Mouse (Mus musculus) B cell, adult 67 days (primary cell): Measurements from ENCODE around the gene 2510002D24Rik. TPM values are rescaled to one million over a fixed set of nuclear protein-coding genes. Genes with fewer than 3 reads are reported as not detected.

Source experiments
- total RNA-seq, 2 experiments: library from RNA; stranded (reverse); gene quantifications; 4 replicates each; pipeline ENCODE4 v1.2.4; 2023

The 2510002D24Rik gene
- 10 to 100 TPM; 41.9 to 44.5 TPM for total RNA-seq

GRCm38 (mm10) chr16:18836468-18837208, at the start of gene 2510002D24Rik, which contains the start of gene Gm28539:
TSS of gene 2510002D24Rik (plus strand) at chr16:18836578.
TSS of gene Gm28539 (plus strand) at chr16:18836584.

GRCm38 (mm10) chr16:18811468-18812384, 24.7 kb upstream of the 2510002D24Rik start, which contains the start of the genes Ufd1 and Cdc45:
TSS of gene Ufd1 (plus strand) at chr16:18811779.
TSS of gene Cdc45 (minus strand) at chr16:18811987.

GRCm38 (mm10) chr16:18876442-18877308, 40.3 kb downstream of the 2510002D24Rik start, which contains the start of the genes Mrpl40 and Hira:
TSS of gene Mrpl40 (minus strand) at chr16:18876862.
TSS of gene Hira (plus strand) at chr16:18877037.

Other genes with a start within 250 kb of the 2510002D24Rik start
- gene Tbx1, start 245.9 kb upstream of the 2510002D24Rik start, total RNA-seq: not detected
- not detected for gene Gp1bb, start 214.2 kb upstream of the 2510002D24Rik start, total RNA-seq
- gene Gm49601, start 210.2 kb upstream of the 2510002D24Rik start, total RNA-seq: not detected
- not detected for gene Sept5, start 206.6 kb upstream of the 2510002D24Rik start, total RNA-seq
- gene Cldn5, start 59.7 kb upstream of the 2510002D24Rik start, total RNA-seq: not detected
- 100 to 1,000 TPM; 107 to 108 TPM for gene Ufd1, start 24.8 kb upstream of the 2510002D24Rik start, total RNA-seq
- gene Cdc45, start 24.6 kb upstream of the 2510002D24Rik start, total RNA-seq: 1 to 10 TPM; 4.5 to 5.5 TPM
- gene Gm28539, start within 50 bp of the 2510002D24Rik start, total RNA-seq: 1 to 10 TPM in 1 of 2 experiments, not detected in 1; 7.5 TPM
- gene Mrpl40, start 40.3 kb downstream of the 2510002D24Rik start, total RNA-seq: 10 to 100 TPM; 37.3 to 38.1 TPM
- 10 to 100 TPM; 76.4 to 80.0 TPM for gene Hira, start 40.5 kb downstream of the 2510002D24Rik start, total RNA-seq